Mouse (Mus musculus): Measurements from ENCODE around the gene Mthfd1l. TPM values are rescaled to one million over a fixed set of nuclear protein-coding genes. Genes with fewer than 3 reads are reported as not detected.
A peak's percentile ranks its signal among the peaks of the same experiment; 100 is the strongest.

The Mthfd1l gene
- total RNA-seq, 2 experiments from 2014 or later = 8.4 to 9.2 TPM

DNA sequence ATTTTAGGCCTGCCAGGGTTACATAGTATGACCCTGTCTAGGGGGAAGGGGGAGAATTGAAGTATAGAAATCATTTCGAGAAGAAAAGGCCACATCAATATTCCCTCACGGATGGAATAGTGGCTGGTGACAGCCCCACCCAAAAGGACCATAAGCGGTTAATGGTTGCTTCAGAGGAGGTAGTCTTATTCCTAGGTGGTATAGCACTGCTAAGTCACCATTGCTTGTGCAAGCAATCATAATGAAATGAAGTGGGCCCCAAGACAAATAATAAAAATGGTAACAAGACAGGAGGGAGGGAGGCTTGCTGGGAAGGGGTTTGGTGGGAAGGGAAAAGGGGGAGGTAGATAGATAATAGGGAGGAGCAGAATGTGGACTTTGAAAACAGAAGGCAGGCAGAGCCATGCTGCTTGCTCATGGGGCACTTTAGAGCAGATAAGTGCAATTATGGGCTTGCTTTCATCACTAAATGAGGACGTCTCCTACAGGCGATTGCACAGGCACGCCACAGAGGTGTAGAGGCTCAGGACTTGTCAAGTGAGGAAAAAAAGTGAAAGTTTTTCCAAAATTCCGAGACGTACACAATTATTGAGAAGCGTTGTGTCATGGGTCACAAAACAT lies 105.4 kb downstream of the Mthfd1l start:
- DNase-seq (ENCODE audit: extremely low spot score in 1 of 2, low spot score in 1 of 2) = no peak

DNA sequence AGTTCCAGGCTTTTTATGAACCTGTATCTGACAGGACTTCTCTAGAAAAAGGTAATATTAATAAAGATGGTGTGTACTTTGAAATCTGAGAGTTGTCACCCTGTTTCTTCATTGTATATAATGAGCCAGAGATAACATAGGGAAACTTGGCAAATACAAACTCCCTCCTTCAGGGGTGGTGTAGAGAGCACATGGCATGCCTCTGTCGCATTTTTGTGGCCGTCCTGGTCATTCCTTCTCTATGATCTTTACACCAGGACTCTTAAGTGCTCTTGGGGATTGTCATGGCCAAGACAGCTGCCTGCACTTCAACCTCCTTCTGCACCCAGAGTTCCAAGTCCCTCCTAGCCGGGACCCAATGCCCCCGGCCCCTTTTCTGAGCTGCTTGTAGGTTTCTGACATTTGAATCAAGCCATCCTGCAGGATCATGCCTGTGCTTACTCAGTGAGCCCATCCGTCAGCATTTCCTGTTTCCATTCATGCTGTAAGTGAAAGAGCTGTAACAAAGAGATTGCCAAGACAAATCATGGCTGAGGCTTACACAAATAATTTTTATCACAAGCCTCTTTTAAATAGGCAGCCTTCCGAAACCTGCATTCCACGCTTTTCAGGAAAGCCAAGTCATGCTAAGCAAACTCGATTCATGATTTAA lies 106.2 kb downstream of the Mthfd1l start:
- DNase-seq (ENCODE audit: extremely low spot score in 1 of 2, low spot score in 1 of 2) = no peak

DNA sequence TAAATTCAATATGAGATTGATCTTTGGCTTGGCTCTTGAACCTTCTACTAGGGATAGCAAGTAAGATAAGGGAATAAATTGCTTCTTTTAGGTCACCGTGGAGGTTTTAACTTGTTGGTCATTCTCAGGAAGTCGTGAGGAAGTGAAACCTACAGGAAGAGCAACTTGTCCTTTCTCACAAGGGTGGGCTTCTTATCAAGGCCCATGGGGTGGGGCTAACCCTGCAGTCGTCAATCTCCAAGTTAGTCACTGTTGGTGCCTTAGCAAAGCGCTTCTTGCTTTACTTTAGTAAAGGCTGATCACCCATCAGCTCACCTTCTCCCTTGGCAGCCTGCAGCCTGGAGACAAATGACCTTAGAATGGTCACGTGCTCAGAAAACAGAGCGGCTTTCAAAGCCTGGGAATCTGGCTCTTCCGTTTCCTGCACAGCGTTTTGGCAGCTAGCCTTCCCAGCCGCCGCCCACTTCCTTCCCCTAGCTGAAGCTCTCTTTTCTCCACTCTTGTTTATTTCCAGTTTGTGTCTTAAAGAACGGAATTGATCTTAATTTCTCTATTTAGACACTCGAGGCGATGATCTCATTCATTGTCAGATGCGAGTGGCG lies 106.8 kb downstream of the Mthfd1l start:
- peak; percentile 17 to 45 for DNase-seq (ENCODE audit: extremely low spot score in 1 of 2, low spot score in 1 of 2)

DNA sequence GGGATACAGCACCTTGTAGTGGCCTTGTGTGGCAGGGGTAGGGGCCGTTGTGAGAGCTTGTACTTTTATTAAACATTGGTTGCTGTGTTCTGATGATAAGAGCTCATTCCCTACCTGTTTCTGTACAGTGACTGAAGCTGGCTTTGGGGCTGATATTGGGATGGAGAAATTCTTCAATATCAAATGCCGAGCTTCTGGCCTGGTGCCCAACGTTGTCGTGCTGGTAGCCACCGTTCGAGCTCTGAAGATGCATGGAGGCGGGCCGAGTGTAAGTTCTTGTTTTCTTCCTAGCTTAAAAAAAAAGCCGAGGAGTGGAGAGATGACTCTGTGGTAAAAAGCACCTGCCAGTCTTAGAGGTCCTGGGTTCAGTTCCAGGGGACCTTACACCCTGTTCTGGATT lies 110.7 kb downstream of the Mthfd1l start:
- no peak for DNase-seq (ENCODE audit: extremely low spot score in 1 of 2, low spot score in 1 of 2)

DNA sequence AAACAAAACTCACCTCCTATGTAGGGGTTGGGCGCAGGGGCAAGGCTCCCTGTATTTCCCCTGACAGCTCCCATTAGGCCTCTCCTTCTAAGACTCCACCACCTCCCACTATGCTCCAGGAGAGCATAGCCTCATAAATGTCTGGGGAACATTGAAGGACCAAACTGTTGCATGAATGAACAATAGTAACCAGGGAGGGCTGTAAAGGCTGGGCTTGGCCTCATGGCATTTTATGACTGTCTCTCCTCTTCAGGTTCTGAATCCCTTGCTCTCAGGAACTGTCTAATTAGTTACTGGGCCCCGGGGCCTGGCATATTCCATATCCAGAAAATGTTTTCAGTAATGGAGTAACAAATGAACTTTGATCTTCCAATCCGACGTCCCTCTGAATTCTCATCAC lies 112.0 kb downstream of the Mthfd1l start:
- DNase-seq (ENCODE audit: extremely low spot score in 1 of 2, low spot score in 1 of 2) = no peak

DNA sequence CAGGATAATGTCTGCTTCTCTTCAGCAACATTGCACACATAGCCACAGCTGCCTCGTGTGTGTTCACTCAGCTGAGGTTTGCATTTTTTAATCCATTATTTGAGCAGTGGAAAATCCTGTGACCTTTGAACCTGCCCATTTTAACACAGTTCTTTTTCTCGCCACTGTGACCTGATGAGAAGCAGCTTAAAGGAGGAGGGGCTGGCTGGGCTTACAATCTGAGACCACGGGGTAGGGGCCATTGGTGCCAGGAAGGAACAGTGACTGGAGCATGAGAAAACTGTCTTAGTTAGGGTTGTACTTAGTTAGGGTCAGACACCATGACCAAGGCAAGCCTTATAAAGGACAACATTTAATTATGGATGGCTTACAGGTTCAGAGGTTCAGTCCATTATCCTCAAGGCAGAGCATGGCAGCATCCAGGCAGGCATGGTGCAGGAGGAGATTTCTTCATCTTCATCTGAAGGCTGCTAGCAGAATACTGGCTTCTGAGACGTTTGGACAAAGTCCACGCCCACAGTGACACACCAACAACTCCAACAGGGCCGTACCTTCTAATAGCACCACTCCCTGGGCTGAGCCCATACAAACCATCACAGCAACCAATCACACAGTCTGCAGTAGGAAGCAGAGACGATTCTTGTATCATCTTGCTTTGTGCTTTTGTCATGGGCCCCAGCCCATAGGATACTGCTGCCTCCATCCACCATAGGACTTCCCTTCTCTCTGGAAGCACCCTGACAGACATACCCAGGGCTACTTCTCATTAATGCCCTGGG lies 112.6 kb downstream of the Mthfd1l start:
- no peak for DNase-seq (ENCODE audit: extremely low spot score in 1 of 2, low spot score in 1 of 2)

DNA sequence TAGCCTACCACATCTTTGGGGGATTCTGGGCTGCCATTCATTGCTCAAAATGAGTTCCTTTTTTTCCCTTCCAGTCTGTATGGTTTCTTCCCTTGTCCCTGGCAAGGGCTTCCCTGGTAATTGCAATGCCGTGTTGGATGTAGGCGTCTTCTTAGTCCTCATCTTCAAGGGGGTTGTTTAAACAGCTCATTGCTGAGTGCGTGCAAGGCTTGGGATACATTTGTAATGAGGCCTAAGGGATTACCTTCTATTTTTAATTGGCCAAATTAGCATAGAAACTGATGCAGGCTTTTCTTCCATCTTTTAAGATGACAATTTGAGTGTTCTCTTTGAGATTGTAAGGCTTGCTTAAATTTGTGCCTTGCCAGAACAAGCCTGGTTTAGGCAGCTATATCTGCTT lies 114.6 kb downstream of the Mthfd1l start:
- DNase-seq (ENCODE audit: extremely low spot score in 1 of 2, low spot score in 1 of 2) = no peak

DNA sequence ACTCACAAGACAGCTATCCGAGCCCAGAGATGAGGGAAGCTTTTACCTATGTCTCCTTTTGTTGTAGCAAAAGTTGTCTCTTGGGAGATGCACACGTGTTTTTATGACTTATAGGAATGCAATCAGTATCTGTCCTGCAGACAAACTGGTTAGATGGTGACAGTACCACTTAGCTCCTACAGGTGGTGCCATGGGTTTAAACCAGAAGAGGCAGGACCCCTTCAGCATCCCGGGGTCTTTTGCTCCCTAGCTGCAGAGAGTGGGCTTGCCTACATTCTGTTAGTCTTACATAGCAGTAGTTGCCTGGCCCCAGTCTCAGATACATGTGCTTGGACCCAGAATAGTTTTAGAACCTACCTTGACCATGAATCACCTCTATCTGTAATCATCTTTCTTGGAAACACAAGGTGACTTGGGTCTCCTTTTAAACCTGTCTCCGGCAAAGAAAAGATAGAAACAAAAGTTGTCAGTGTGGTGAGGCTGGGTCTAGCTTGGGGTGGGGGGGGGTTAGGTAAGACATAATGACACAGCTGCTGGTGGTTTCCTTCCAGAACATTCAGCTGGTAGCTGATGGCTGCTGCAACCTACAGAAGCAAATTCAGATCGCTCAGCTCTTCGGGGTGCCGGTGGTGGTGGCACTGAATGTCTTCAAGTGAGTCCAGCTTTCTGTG lies 116.0 kb downstream of the Mthfd1l start:
- peak in 1 of 2 experiments; percentile 29 for DNase-seq (ENCODE audit: extremely low spot score in 1 of 2, low spot score in 1 of 2)

DNA sequence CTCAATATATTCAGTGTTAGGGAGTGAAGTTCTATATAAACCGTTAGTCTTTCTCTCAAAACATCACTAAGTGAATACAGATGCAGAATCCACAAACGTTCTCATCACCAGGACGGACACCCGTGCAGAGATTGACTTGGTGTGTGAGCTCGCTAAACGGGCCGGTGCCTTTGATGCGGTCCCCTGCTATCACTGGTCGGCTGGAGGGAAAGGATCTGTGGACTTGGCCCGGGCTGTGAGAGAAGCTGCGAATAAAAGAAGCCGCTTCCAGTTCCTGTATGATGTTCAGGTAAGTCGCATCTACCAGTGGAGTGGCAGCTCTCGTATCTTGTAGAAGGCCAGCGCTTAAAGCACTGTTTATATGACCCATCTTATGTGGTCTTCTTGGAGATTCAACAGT lies 117.0 kb downstream of the Mthfd1l start:
- DNase-seq (ENCODE audit: extremely low spot score in 1 of 2, low spot score in 1 of 2) = no peak

DNA sequence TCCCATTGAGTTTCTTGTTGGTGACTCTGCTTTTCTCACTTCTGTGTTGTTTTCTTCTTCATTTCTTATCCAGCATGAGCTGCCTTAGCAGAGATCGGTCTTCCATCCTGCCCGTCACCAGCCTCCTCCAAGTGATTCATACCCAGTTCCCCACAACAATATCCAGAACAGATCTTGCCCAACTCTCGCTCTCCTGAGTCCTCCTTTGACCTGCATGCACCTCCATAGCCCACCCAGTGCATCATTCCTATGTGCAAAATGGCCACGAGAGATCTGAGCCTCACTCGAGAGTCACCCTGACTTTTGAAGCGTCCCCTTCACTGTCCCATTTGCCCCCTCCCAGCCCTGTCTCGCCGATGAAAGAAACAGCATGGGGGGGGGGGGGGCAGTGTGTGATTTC lies 120.1 kb downstream of the Mthfd1l start:
- no peak for DNase-seq (ENCODE audit: extremely low spot score in 1 of 2, low spot score in 1 of 2)

DNA sequence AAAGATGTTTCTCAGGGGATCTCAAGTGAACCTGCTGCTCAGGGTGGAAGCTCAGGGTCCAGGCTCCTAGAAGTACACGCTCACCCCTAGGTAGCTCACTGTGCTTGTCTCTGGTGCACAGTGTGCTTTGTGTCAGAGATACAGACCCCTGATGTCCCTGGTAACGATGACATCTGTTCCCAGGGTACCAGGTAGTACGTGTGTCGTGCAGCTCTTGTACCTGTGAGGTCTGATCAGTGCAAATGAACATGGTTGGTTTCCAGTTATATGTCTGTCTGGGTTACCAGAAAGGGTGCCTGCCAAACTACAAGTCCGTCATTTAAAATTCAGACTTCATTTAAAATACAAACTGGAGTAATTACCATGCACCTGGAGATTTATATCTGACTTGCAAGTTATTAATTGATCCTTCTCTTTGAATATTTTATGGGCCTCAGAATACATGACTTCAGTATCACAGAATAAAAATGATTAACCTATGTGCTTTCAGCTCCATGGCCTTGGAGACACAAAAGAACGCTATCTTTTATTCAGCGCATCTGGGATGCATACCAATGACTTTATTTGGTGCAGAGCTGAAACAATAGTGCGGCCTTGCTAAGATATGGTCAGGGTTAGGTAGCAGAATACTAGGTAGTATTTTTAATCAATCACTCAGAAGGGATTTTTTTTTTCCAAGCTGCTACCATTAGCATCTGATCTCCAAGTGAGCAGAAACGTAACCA lies 121.3 kb downstream of the Mthfd1l start:
- DNase-seq (ENCODE audit: extremely low spot score in 1 of 2, low spot score in 1 of 2) = no peak

DNA sequence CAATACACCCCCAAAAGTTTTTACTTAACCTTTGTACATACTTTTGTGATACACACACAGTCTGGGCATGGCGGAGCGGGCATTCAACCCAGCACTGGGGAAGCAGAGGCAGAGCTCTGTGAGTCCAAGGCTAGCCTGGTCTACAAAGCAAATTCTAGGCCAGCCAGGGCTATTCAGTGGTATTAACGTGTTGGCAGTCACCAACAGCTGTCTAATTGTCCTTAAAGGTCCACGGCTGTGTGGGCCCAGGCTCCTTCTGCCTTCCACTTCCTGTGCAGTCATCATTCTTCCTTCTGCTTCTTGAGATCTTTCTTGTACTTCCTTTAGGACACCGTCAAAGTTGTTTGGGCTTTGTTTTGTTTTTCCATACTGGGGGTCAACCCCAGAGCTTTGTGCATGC lies 123.2 kb downstream of the Mthfd1l start:
- DNase-seq (ENCODE audit: extremely low spot score in 1 of 2, low spot score in 1 of 2) = no peak

DNA sequence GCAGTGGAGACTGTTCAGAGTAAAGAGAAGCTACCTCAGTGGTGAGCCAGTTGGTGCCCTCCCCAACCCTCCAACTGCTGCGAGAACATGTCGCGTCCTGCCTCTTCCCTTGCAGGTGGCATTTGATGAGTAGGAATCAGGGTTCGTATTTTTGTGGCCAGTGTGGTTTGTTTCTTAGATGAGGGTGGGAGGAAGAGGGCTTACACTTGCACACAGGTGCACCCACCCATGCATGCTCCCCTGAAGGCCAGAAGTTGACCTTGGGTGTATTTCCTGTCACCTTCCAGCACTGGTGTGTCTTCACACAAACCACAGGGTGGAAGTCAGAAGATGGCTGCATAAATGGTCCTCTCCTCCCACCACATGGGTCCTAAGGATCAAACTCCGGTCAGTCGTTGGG lies 127.1 kb downstream of the Mthfd1l start:
- DNase-seq (ENCODE audit: extremely low spot score in 1 of 2, low spot score in 1 of 2) = no peak

DNA sequence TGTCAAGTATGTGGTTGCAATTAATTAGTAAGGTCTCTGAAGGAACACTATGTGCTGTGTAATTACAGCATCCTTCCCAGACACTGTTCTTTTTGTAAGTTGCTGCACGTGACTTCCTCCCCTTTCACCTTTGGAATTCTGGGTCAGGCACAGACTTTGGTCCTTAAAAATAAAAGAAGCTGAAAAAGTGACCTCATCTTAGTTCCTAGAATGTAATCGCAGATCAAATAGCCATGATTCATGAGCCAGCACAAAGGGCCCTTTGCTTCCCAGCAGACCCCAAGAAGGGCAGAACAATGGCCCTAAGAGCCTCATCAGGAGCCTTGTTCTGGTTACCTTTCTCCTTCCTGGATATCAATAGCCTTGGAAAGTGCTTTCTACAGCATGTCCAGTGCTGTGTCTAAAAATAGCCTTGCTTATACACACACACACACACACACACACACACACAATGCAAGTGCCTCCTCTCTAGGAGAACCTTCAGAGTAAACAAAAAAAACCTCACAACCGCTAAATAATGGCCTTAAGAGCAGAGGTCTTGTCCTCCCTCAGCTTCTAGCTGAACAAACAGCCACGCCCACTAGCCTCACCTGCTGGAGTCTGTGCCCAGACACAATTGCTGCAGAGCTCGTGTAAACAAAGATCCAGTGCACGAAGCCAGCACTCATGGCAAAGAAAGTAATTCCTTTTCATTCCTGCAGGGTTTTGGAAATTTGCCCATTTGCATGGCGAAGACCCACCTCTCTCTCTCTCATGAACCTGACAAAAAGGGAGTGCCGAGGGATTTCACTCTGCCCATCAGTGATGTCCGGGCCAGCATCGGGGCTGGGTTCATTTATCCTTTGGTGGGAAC lies 133.0 kb downstream of the Mthfd1l start:
- no peak for DNase-seq (ENCODE audit: extremely low spot score in 1 of 2, low spot score in 1 of 2)

DNA sequence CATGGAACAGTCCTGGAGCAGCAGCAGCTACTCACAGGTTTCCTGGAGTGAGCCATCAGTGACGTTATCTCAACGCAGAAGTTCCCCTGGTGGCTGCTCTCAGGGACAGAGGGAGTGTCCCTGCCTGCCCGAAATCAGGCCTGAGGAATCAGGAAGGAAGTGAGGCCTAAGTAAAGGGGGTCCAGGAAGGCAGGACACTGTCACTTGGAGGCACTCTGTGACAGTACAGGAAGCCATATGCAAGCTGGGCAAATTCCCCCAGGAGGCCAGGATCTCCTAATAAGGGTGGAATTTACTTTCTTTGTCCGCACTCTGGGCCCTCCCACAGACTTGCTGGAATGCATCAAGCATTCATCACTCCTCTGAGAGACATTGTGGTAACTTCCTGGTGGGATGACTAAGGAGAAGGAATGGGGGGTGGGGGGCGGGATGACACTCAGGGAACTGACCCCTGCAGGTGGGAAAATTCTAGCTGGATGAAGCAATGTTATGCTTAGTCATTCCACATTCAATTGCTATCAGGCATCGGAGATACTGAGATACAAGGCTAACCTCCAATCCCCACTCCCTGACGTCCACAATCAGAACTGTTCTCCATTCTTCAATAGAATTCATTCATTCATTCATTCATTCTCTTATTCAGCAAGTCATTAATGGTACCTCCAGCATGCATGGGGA lies 134.9 kb downstream of the Mthfd1l start:
- no peak for DNase-seq (ENCODE audit: extremely low spot score in 1 of 2, low spot score in 1 of 2)

DNA sequence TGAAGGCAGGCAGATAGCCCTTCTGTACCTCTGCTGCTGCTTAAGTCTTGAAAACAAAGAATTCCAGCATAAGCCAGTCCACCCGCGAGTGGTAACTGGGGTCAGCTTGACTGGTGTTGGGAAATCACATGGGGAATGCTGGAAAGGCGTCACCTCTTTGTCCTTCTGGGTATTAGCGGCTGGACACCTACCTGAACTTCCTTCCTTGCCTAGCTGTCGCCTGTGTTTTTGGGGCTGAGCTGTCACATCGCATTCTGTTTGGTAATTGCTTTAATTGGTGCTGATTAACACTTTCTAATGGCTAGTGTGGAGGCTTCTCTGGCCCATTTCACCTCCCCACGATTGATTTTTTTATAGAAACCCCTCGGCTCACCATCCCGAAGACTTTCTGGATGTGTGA lies 135.5 kb downstream of the Mthfd1l start:
- DNase-seq (ENCODE audit: extremely low spot score in 1 of 2, low spot score in 1 of 2) = no peak

DNA sequence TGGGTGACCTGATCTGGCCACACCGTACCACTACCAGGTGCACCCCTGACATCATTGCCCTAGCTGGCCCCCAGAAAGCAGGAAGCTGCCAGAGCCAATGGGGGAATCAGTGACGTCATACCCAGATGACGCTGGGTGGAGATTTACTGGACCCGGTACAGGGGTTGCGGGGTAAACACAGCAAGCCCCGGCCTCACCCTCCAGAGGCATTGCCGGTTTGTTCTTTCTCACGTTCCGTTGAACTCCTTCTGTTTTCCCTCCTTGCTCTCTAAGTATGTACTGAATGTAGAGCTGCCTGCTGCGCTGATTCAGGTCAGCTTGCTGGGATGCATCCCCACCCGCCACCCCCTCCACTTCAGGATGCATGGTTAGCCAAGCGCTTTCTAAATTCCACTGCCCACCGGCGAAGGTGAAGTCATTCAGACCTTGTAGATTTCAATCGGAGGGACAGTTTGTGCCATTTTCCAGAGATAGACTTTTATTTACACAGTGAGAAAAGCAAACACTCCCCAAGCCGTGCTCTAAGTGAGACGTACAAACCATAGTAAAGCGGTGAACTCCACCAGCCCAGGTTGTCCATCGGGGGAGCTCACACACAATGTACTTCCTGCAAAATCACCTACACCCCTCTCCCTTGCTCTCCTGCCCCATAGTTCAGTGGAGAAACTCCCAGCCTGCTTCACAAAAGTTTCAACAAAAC lies 138.3 kb downstream of the Mthfd1l start:
- no peak for DNase-seq (ENCODE audit: extremely low spot score in 1 of 2, low spot score in 1 of 2)

DNA sequence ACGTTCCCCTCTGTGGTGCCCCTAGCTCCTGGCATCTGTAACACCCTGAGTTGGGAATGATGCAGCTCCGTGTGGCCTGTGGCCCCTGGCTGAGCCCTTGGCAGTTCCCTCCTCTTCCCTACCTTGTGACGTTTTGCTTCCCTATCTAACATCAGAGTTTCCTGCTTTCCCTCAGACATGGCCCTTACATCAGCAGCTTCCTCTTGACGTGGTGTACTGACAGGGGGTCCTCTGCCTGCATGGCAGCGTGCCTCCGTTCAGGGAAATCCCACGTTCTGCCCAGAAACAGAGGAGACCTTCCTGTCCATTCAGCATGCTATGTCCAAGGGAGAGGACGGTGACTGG lies 138.8 kb downstream of the Mthfd1l start:
- DNase-seq (ENCODE audit: extremely low spot score in 1 of 2, low spot score in 1 of 2) = no peak

Data from layer of hippocampus, postnatal 25 days (tissue).